Mouse (Mus musculus) right cerebral cortex, postnatal 36 days (tissue): ENCODE measurements around the gene Sap30.
A peak's percentile ranks its signal among the peaks of the same experiment; 100 is the strongest.
"Not testable (repeated sequence)": the region's sequence is repeated elsewhere in the genome, so short reads cannot be mapped to it uniquely, and the experiment has no call there.

Source experiments
- DNase-seq, 2 experiments: peaks; one replicate each; pipeline ENCODE4 v3.0.0; 2022; ENCODE audit warnings: low spot score in 2 of 2, mixed read lengths in 1 of 2

The Sap30 gene

GRCm38 (mm10) chr8:57498494-57498846, 10.8 kb upstream of the Sap30 start:
- DNase-seq: no peak

- no peak for DNase-seq
These were observed 4.2 kb upstream of the Sap30 start for GRCm38 (mm10) chr8:57491873-57492272.

DNA sequence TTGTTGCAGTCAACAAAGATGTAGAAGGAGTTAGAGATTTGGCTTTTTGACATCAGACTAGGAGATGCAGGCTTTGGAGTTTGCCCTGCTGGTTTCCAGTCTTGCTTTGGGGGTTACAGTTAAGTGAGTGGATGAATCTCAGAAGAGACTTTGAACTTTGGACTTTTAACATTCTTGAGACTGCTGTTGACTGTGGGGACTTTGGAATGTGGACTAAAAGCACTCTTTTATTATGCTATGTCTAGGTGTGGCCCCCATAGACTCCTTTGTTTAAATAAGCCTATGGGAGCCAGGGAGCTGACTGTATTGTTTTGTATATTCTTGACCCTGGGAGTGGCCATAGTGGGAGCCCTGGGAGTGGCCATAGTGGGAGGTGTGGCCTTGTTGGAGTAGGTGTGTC, 2.2 kb upstream of the Sap30 start:
- no peak for DNase-seq

DNA sequence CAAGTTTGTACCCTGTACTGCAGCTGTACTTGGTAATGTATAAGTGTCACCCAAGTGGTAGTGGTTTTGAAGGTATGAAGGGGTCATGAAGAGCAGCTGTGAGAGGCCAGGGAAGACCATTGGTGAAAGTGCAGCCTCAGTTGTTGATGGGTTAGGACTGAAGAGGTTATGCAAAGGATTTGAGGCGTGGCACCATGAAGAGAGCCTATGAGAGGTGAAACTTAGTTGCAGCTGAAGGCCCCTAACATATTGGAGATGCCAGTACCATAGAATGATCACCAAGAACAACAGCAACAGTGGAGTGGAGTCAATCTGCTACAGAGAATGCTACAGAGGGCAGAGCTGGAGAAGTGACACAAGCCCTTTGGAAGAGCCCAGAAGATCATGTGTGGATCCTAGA, 1.7 kb upstream of the Sap30 start:
- DNase-seq: no peak

DNA sequence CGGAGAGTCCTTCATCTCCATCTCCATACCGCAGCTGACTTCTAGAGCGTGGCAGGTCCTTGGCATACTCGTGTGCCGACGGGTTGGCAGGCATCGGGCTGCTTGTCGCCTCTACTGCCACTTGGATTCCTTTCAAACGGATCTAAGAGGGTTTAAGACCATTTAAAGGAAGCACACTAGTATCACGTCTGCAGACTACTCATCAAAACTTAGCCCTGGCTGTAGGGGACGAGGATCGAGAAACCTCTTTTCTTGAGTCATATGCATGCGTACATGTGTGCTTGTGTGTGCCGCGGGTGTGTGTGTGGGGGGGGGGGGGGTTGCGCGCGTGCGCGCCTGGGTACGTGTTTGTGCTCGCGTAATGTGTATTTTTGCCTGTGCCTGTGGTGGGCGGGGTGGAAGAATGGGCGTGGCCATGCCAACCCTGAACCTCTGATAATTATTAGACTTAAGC, 679 bp upstream of the Sap30 start:
- peak; percentile 10 to 12 for DNase-seq

GRCm38 (mm10) chr8:57486491-57487440, 894 bp downstream of the Sap30 start:
- DNase-seq: peak; percentile 21 to 33

DNA sequence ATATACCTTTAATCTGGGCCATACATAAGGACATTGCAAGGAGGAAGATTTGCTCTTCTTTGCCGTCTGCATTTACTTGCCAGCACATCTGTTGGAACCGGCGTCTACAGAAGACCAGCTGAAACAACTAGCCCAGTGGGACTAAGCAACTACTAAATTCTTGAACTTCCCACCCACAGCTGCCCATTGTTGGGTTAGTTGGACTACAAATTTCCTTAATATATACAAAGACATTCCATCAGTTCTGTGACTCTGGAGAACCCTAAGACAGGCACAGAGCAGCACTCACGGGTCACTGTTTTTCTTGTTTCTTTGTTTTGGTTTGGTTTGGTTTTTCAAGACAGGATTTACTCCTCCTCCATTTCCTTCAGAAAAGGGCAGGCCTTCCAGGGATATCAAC, 7.1 kb downstream of the Sap30 start:
- no peak for DNase-seq

GRCm38 (mm10) chr8:57479700-57480099, 8.0 kb downstream of the Sap30 start:
- no peak for DNase-seq

DNA sequence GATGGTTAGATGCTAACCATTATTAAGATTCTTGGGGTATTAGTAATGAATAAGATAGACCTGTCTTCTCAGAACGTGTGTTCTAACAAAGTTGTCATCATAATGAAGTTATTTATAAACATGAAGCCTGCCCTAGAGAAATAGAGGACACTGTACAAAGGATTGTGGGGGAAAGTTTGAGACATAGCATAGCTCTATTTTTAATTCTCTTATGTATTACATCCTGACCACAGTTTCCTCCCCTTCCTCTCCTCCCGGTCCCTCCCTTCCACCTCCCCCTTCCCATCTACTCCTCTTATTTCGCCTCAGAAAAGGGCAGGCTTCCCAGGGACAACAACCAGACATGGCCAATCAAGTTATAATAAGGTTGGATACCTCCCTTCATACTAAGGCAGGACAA, 9.3 kb downstream of the Sap30 start:
- DNase-seq: no peak

DNA sequence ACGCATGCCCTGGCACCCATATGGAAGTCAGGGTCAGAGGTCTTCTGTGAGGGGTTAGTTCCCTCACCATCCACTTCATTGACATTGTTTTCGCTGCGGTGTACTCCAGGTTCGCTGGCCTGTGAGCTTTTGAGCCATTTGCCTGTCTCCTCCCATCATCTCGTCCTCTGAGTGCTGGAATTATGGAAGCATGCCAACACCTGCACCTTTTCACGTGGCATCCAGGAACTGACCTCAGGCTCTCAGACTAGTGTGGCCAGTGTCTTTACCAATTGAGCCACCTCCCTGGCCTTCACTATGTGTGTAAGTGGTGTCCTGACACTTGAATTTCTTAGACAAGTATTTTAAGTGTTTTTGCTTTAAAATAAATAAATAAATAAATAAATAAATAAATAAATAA, 13.9 kb downstream of the Sap30 start:
- no peak for DNase-seq

DNA sequence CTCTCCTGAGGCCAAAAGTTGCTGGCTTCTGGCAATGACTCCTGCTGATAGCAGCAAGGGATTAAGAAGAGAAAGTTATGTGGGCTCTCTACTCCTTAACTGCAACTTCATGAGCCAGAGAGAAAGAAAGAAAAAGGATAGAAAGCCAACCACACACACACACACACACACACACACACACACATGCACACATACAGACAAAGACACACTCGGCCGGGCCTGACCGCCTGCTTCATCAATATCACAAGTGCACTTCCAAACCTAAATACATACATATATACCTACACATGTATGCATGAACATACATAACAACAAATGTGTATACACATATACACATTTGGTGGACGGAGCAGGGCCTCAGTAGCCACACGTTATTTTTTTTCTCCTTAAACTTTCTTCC, 16.8 kb downstream of the Sap30 start:
- no peak for DNase-seq

DNA sequence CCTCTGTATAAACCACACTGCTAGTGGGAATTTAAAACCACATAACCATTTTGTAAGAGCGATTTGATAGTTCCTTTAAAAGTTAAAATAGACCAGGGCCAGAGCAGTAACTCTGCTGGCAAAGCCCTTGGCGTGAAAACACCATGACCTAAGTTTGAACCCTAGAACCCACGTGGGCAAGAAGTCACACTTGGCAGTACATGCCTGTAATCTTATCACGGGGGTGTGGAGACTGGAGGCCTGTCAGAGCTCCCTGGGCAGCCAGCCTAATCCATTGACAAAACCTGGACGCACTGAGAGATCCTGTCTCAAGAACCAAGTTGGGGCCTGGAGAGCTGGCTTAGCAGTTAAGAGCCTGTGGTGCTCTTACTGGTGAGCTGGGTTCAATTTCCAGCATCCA, 19.0 kb downstream of the Sap30 start:
- DNase-seq: no peak

GRCm38 (mm10) chr8:57463757-57464156, 23.9 kb downstream of the Sap30 start:
- DNase-seq: no peak

GRCm38 (mm10) chr8:57462839-57463238, 24.8 kb downstream of the Sap30 start:
- DNase-seq: no peak

- DNase-seq: no peak
These were observed 29.7 kb downstream of the Sap30 start for GRCm38 (mm10) chr8:57457942-57458341.

DNA sequence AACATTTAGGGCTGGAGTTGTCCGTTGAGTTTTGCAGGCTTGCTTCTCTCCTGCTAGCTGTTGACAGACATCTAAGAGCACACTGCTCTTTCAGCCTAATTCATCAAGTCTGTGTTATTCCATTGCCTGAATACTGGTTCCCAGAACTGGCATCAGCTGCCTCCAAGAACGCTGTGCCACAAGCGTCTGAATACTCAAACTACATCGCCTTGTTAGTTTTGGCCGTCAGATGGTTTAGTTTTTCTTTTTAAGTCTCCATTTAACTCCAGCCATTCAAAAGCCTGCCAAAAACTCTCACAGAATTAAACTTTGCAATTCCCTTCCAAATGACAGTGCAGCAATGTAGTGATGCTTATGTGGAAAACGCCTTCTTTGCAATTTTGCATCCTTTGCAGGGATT, 30.5 kb downstream of the Sap30 start:
- DNase-seq: peak; percentile 15 to 35

- DNase-seq: no peak
These were observed 31.9 kb downstream of the Sap30 start, which contains the start of gene Scrg1 for GRCm38 (mm10) chr8:57455765-57456164. TSS of gene Scrg1 (plus strand) at chr8:57455923.

- no peak for DNase-seq
These were observed 34.3 kb downstream of the Sap30 start for GRCm38 (mm10) chr8:57453361-57453760.

DNA sequence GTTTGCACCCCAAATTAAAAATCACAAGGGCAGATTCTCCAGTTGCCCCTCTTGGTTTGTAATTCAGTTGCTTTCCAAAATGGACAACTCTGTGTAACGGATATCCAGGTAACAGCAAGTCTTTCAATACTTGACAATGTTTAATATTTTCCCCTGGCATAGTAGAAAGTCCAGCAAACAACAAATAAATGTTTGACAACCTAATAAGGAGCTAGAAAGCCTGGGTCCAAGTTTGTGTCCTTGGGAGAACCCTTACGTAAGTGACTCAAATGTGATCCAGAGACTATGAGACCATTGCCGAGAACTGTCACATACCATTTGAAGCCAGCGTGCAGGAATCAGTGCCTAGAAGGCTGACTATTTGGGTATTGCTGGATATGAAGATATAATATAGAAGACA, 35.8 kb downstream of the Sap30 start:
- no peak for DNase-seq

DNA sequence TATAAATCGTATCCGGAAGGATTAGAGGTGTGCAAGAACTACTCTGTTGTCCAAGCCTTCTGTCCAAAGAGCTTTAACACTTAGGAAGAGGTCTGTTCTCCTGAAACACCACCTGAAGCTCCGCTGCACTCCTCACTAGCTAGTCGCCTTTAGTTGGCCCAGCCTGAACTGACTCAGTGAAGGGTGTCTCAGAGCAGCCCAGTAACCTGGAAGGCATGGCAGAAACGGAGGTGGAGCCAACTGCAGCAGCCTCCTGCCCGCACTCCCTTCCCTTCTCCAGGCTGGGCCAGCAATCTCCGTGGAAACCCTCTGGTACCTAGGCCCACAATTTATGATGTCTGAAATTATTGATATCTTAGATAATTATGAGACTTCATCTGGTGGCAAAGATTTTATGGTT, 36.9 kb downstream of the Sap30 start:
- DNase-seq: no peak

GRCm38 (mm10) chr8:57445901-57446300, 41.8 kb downstream of the Sap30 start:
- not testable (repeated sequence) for DNase-seq

DNA sequence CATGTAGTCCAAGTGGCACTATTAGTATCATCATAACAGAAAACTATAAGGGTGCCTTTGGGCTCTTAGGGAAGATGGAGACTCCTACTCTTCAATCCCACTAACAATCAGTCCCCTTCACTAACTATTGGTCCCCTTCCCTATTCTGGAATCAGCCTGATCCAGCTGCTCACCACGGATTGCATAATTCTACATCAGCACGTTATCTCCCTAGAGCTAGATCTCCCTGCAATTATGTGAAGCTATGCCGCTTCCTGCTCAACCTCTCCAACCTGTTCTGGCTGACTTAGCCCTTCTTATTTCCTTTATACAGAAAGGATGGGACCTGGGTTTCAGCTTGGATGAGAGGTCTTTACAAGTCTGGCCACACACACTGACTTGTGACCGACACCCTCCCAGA, 44.4 kb downstream of the Sap30 start:
- no peak for DNase-seq

- DNase-seq: no peak
These were observed 46.1 kb downstream of the Sap30 start for GRCm38 (mm10) chr8:57441556-57441955.

DNA sequence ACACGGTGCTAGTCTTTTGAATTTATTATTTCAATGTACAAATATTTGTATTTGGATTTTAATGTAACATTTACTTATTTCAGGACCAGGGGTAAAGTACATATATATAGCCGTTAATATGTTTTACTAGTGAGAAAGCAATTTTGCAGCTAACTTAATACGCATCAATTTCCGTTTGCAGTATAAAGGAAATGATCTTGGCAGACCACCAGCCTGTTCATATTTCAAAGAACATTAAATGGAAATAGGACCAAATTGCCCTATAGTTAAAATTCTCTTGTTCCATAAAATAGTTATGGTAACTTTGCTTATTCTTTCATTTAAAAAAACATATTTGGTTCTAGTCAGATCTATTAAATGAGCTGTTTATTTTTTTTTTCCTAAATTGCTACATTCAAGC, 46.5 kb downstream of the Sap30 start:
- DNase-seq: no peak
